Mouse (Mus musculus): Measurements from ENCODE around the gene Nek8.

The Nek8 gene

GRCm38 (mm10) chr11:78167257-78167959 lies 9.1 kb downstream of the Nek8 start:
- DNase-seq (ENCODE audit: low spot score in 2 of 2), result no peak

GRCm38 (mm10) chr11:78166640-78167039 lies 9.8 kb downstream of the Nek8 start:
- no peak for DNase-seq (ENCODE audit: low spot score in 2 of 2)

- no peak for DNase-seq (ENCODE audit: low spot score in 2 of 2)
Measured at GRCm38 (mm10) chr11:78166161-78166560, 10.3 kb downstream of the Nek8 start.

GRCm38 (mm10) chr11:78165761-78166109 lies 10.7 kb downstream of the Nek8 start:
- peak in 1 of 2 experiments; percentile 30 for DNase-seq (ENCODE audit: low spot score in 2 of 2)

- DNase-seq (ENCODE audit: low spot score in 2 of 2), result peak; percentile 71 to 74
Measured at GRCm38 (mm10) chr11:78164924-78165760, 11.3 kb downstream of the Nek8 start, which contains the start of gene Traf4. Gene Traf4, minus strand, starts transcription at chr11:78165589.

GRCm38 (mm10) chr11:78164604-78164923 lies 11.9 kb downstream of the Nek8 start:
- DNase-seq (ENCODE audit: low spot score in 2 of 2), result no peak

- DNase-seq (ENCODE audit: low spot score in 2 of 2), result peak in 1 of 2 experiments; percentile 21
Measured at GRCm38 (mm10) chr11:78163681-78164603, 12.5 kb downstream of the Nek8 start.

- no peak for DNase-seq (ENCODE audit: low spot score in 2 of 2)
Measured at GRCm38 (mm10) chr11:78163045-78163444, 13.4 kb downstream of the Nek8 start.

GRCm38 (mm10) chr11:78162504-78162903 lies 14.0 kb downstream of the Nek8 start:
- DNase-seq (ENCODE audit: low spot score in 2 of 2), result no peak

- DNase-seq (ENCODE audit: low spot score in 2 of 2), result no peak
Measured at GRCm38 (mm10) chr11:78161968-78162367, 14.5 kb downstream of the Nek8 start.

GRCm38 (mm10) chr11:78161169-78161568 lies 15.3 kb downstream of the Nek8 start:
- DNase-seq (ENCODE audit: low spot score in 2 of 2), result no peak

GRCm38 (mm10) chr11:78160675-78161074 lies 15.8 kb downstream of the Nek8 start:
- no peak for DNase-seq (ENCODE audit: low spot score in 2 of 2)

- DNase-seq (ENCODE audit: low spot score in 2 of 2), result no peak
Measured at GRCm38 (mm10) chr11:78160171-78160570, 16.3 kb downstream of the Nek8 start.

GRCm38 (mm10) chr11:78159557-78159956 lies 16.9 kb downstream of the Nek8 start:
- no peak for DNase-seq (ENCODE audit: low spot score in 2 of 2)

GRCm38 (mm10) chr11:78159096-78159495 lies 17.4 kb downstream of the Nek8 start:
- DNase-seq (ENCODE audit: low spot score in 2 of 2), result peak; percentile 59 to 79

GRCm38 (mm10) chr11:78156156-78156699 lies 20.2 kb downstream of the Nek8 start:
- DNase-seq (ENCODE audit: low spot score in 2 of 2), result no peak

- DNase-seq (ENCODE audit: low spot score in 2 of 2), result no peak
Measured at GRCm38 (mm10) chr11:78155674-78156073, 20.8 kb downstream of the Nek8 start.

- no peak for DNase-seq (ENCODE audit: low spot score in 2 of 2)
Measured at GRCm38 (mm10) chr11:78153778-78154177, 22.7 kb downstream of the Nek8 start.

- no peak for DNase-seq (ENCODE audit: low spot score in 2 of 2)
Measured at GRCm38 (mm10) chr11:78152299-78153231, 23.9 kb downstream of the Nek8 start.

- peak in 1 of 2 experiments; percentile 29 for DNase-seq (ENCODE audit: low spot score in 2 of 2)
Measured at GRCm38 (mm10) chr11:78151161-78151560, 25.3 kb downstream of the Nek8 start.
